Mouse (Mus musculus) thymus, adult 2 months (tissue): ENCODE data around the gene Tmem26.

Source experiments
- CTCF ChIP-seq: fragments of 200-500 bp; IDR thresholded peaks from 2 replicates; pipeline ENCODE4 v1.5.1; 2012; ENCODE audit warnings: mild to moderate bottlenecking, control low read depth, low read length, moderate library complexity, borderline replicate concordance; ENCODE audit not compliant: control insufficient read depth, poor library complexity, insufficient read depth; ENCODE audit errors: extremely low read depth
- POLR2A ChIP-seq: fragments of 200-500 bp; IDR thresholded peaks from 2 replicates; pipeline ENCODE4 v1.6.1; 2012; ENCODE audit warnings: mild to moderate bottlenecking, low read length, control low read depth, moderate library complexity; ENCODE audit not compliant: control insufficient read depth, poor library complexity, insufficient read depth; ENCODE audit errors: extremely low read depth

GRCm38 (mm10) chr10:68740251-68740650 is 16.8 kb downstream of the Tmem26 start:
- TF ChIP-seq CTCF (no peak), POLR2A (no peak)
